Mouse (Mus musculus) midbrain, embryonic 13.5 days (tissue): ENCODE data around the gene Trabd2b. TPM values are rescaled to one million over a fixed set of nuclear protein-coding genes. Genes with fewer than 3 reads are reported as not detected.
A peak's percentile ranks its signal among the peaks of the same experiment; 100 is the strongest.

Experiments
- ATAC-seq: fragments of 200-750 bp; cut with Nextera tagmentation; 2 replicates; pipeline ENCODE4 v1.8.0; 2017; ENCODE audit warnings: mild to moderate bottlenecking, moderate TSS enrichment, moderate library complexity
- H3K27ac ChIP-seq: fragments of 300-500 bp; sonication (generic); 2 replicates; pipeline ENCODE4 v1.5.1; 2015; ENCODE audit warnings: inconsistent platforms, mild to moderate bottlenecking, moderate library complexity
- H3K27me3 ChIP-seq: fragments of 300-500 bp; sonication (generic); 2 replicates; pipeline ENCODE4 v1.6.1; 2015; ENCODE audit warnings: mild to moderate bottlenecking, inconsistent platforms
- H3K36me3 ChIP-seq: fragments of 300-500 bp; sonication (generic); 2 replicates; pipeline ENCODE4 v1.6.1; 2015; ENCODE audit warnings: mild to moderate bottlenecking, inconsistent platforms
- H3K4me1 ChIP-seq: fragments of 300-500 bp; sonication (generic); replicated peaks from 2 replicates; pipeline ENCODE4 v1.6.1; 2015; ENCODE audit warnings: inconsistent platforms
- H3K4me2 ChIP-seq: fragments of 300-500 bp; sonication (generic); replicated peaks from 2 replicates; pipeline ENCODE4 v1.6.1; 2015; ENCODE audit warnings: moderate library complexity, mild to moderate bottlenecking, inconsistent platforms
- H3K4me3 ChIP-seq: fragments of 300-500 bp; sonication (generic); replicated peaks from 2 replicates; pipeline ENCODE4 v1.5.1; 2015; ENCODE audit warnings: mild to moderate bottlenecking, inconsistent platforms
- H3K9ac ChIP-seq: fragments of 300-500 bp; sonication (generic); replicated peaks from 2 replicates; pipeline ENCODE4 v1.6.1; 2015; ENCODE audit warnings: mild to moderate bottlenecking, inconsistent platforms
- H3K9me3 ChIP-seq: fragments of 300-500 bp; sonication (generic); 2 replicates; pipeline ENCODE4 v1.6.1; 2016; ENCODE audit warnings: mild to moderate bottlenecking, inconsistent platforms
- WGBS: fragments of 180-500 bp; shearing (Covaris S2); methylation state at CpG from one replicate; pipeline ENCODE4 v1.1.7; 2015; 5-methylcytosine and 5-hydroxymethylcytosine counted together
- polyA plus RNA-seq: library from polyadenylated mRNA; unstranded; fragments of >200 nt; fragmentation: Nextera tagmentation; extraction: Ambion mirVana; gene quantifications from 2 replicates; pipeline ENCODE4 v1.2.1, GENCODE M21; 2015

Gene Trabd2b
- polyA plus RNA-seq, 1 experiment from 2014 or later, result 0.83 TPM

DNA sequence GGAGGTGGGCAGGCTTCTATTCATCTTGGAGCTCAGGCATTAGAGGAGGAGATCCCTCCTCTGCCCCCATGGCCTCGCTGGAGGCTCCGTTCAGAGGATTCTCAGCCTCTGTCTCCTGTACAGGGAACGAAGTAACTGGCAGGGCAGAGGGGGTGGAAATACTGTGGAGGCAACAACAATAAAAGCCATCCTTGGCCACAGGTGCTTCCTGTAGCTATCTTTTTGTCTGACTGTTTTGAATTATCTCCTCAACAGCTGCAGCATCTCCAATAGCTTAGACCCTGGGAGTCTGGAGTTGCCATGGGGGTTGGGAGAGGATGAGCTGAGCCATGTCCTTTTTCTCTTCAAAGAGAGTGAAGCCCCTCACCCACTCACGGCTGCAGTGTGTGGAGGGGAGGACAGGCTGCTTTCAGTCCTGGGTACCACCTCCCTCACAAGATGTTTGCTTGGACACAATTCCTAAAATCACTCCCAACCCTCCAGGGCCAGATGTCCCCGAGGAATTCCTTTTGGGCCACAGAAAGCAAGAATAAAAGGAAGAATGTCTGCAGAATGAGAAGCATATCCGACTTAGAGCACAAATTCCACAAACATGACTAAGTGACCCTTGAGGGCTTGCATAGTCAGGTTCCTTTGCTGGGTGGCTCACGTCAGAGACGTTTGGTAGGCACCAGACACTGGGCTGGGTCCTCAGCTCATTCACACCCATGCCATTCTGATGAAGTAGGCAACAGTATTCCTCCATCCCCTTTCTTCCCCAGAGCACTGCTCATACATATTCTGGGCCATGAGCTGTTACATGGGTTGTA, 194.9 kb downstream of the Trabd2b start:
- H3K9ac ChIP-seq, result no peak overlapping the region
- no peaks in the 10 kb centered on the region for H3K9me3 ChIP-seq
- no peaks in the 10 kb centered on the region for H3K36me3 ChIP-seq
- no peak overlapping the region for H3K4me2 ChIP-seq
- H3K4me1 ChIP-seq, result peaks cover 14% of the 10 kb centered on the region
- H3K4me3 ChIP-seq, result no peak overlapping the region
- WGBS, result 38% methylated on average over 8 of the region's 8 CpGs
- H3K27me3 ChIP-seq, result no peaks in the 10 kb centered on the region
- 0 out of 2 replicates have a peak, but pooled peaks have one; percentile 7 for ATAC-seq
- H3K27ac ChIP-seq, result 0 out of 2 replicates have a peak overlapping the region, but pooled peaks have one; percentile 3

GRCm38 (mm10) chr4:114605670-114606069, 199.1 kb downstream of the Trabd2b start:
- H3K4me3 ChIP-seq, result no peak overlapping the region

DNA sequence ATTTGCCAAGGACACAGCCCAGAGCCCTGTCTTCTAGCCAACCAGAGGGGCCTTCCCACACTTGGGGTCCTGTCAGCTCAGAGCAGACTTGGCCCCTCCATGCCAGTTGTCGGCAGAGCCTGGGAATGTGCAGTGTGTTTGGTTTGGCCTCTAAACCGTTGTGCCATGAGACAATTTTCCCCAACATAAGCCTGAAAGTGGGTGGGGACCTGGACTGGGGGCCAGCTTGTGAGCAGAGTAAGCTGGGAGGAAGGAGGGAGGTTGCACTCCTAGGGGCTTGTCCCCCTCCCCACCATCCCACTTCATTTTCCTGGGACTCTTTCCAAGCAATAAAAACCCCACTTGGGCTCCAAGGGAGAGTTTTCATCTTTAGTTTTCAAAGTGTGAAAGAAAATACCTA, 201.3 kb downstream of the Trabd2b start:
- no peaks in the 10 kb centered on the region for H3K4me1 ChIP-seq
- H3K27ac ChIP-seq, result no peak overlapping the region
- no peaks in the 10 kb centered on the region for H3K9me3 ChIP-seq
- no peak overlapping the region for H3K4me2 ChIP-seq
- no peak overlapping the region for H3K4me3 ChIP-seq
- no peak for ATAC-seq
- H3K36me3 ChIP-seq, result no peaks in the 10 kb centered on the region
- WGBS, result 76% methylated on average over 2 of the region's 2 CpGs
- H3K9ac ChIP-seq, result no peak overlapping the region
- no peaks in the 10 kb centered on the region for H3K27me3 ChIP-seq

More at GRCm38 (mm10) chr4:114605670-114606069, 199.1 kb downstream of the Trabd2b start:
- ATAC-seq, result no peak
- no peak overlapping the region for H3K4me2 ChIP-seq
- 84% methylated on average over 3 of the region's 3 CpGs for WGBS
- H3K4me1 ChIP-seq, result peaks cover 14% of the 10 kb centered on the region
- no peaks in the 10 kb centered on the region for H3K36me3 ChIP-seq
- H3K27me3 ChIP-seq, result no peaks in the 10 kb centered on the region
- no peak overlapping the region for H3K9ac ChIP-seq
- no peak overlapping the region for H3K27ac ChIP-seq
- no peaks in the 10 kb centered on the region for H3K9me3 ChIP-seq

GRCm38 (mm10) chr4:114609297-114609696, 202.8 kb downstream of the Trabd2b start:
- Histone ChIP-seq H3K36me3 (no peaks in the 10 kb centered on the region), H3K27me3 (no peaks in the 10 kb centered on the region), H3K27ac (no peak overlapping the region), H3K4me2 (no peak overlapping the region), H3K9me3 (no peaks in the 10 kb centered on the region), H3K4me3 (no peak overlapping the region), H3K4me1 (no peaks in the 10 kb centered on the region), H3K9ac (no peak overlapping the region)
- WGBS, result 80% methylated on average over 4 of the region's 4 CpGs
- no peak for ATAC-seq

- H3K9ac ChIP-seq, result no peak overlapping the region
- no peak for ATAC-seq
- H3K4me2 ChIP-seq, result no peak overlapping the region
- H3K27me3 ChIP-seq, result no peaks in the 10 kb centered on the region
- no peaks in the 10 kb centered on the region for H3K36me3 ChIP-seq
- H3K4me3 ChIP-seq, result no peak overlapping the region
- WGBS, result 79% methylated on average over 8 of the region's 8 CpGs
- H3K4me1 ChIP-seq, result no peaks in the 10 kb centered on the region
- H3K9me3 ChIP-seq, result no peaks in the 10 kb centered on the region
- no peak overlapping the region for H3K27ac ChIP-seq
Observed at GRCm38 (mm10) chr4:114611166-114611929, 204.8 kb downstream of the Trabd2b start.

DNA sequence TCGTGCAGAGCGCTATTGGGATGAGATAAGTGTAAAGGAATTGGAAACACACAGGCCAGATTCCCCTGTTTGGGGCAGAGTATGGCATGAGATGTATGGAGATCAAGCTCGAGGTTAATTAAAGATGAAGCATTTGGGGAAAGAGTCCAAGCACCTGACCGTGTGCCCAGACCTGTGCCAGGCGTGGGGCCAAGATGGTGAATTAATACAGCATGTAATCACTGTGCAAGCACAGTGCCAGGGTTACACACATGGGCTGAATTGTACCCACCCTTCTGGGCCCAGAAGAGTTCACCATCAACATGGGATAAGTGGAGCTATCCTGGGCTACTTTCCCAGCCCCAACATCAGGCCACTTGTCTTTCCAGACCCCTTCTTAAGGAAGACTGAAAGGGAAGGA, 205.5 kb downstream of the Trabd2b start:
- Histone ChIP-seq H3K9ac (no peak overlapping the region), H3K27ac (no peak overlapping the region), H3K4me2 (no peak overlapping the region), H3K27me3 (no peaks in the 10 kb centered on the region), H3K36me3 (no peaks in the 10 kb centered on the region), H3K4me3 (no peak overlapping the region), H3K9me3 (no peaks in the 10 kb centered on the region), H3K4me1 (no peaks in the 10 kb centered on the region)
- 91% methylated on average over 5 of the region's 5 CpGs for WGBS
- no peak for ATAC-seq

DNA sequence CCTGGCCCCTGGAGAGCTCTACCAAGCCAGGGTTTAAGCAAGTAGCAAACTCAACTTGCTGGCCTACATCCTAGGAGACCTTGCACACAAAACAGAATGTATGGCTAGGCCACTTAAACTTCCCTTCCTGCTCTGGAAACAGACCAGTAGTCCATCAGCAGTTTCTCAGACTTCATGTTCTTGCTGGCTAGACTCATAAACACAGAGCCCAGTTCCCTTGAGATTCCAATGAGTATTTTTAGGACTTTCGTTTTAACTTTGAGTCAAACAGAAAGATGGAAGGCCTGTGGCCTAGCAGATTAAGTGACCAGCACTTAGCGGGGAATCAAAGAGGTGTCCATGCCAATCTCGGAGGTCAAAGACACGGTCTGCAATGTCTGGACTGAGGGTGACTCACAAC, 206.3 kb downstream of the Trabd2b start:
- no peak overlapping the region for H3K27ac ChIP-seq
- no peaks in the 10 kb centered on the region for H3K9me3 ChIP-seq
- no peak overlapping the region for H3K9ac ChIP-seq
- H3K36me3 ChIP-seq, result no peaks in the 10 kb centered on the region
- no peak for ATAC-seq
- H3K4me3 ChIP-seq, result no peak overlapping the region
- no peak overlapping the region for H3K4me2 ChIP-seq
- H3K27me3 ChIP-seq, result no peaks in the 10 kb centered on the region
- no peaks in the 10 kb centered on the region for H3K4me1 ChIP-seq
- WGBS, result 92% methylated on average over 4 of the region's 4 CpGs

DNA sequence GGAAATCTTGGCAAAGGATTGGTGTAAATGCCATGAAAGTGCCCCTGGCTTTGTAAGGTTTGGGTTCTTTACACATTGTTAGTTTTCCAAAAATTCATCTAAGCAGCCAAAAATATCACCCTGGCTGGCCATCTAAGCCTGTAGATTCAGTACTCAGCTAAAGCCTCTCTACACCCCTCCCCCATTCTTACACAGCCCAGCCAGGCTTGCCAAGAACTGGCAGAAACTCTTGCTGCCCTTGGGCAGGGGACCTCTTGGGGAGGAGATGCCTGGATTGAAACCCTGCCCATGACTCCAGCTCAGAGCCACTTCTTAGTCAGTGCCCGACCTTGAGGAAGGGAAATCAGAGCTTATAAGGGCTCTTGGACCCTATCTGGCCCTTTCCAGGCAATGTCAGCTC, 207.6 kb downstream of the Trabd2b start:
- no peak overlapping the region for H3K4me2 ChIP-seq
- H3K4me1 ChIP-seq, result no peaks in the 10 kb centered on the region
- no peak for ATAC-seq
- H3K36me3 ChIP-seq, result no peaks in the 10 kb centered on the region
- no peaks in the 10 kb centered on the region for H3K27me3 ChIP-seq
- H3K9me3 ChIP-seq, result no peaks in the 10 kb centered on the region
- WGBS, result 71% methylated on average over 1 of the region's 1 CpGs
- H3K9ac ChIP-seq, result no peak overlapping the region
- no peak overlapping the region for H3K4me3 ChIP-seq
- no peak overlapping the region for H3K27ac ChIP-seq

GRCm38 (mm10) chr4:114615765-114616164, 209.2 kb downstream of the Trabd2b start:
- Histone ChIP-seq H3K27me3 (no peaks in the 10 kb centered on the region), H3K36me3 (no peaks in the 10 kb centered on the region), H3K4me2 (no peak overlapping the region), H3K4me3 (no peak overlapping the region), H3K9ac (no peak overlapping the region), H3K4me1 (no peaks in the 10 kb centered on the region), H3K27ac (no peak overlapping the region), H3K9me3 (no peaks in the 10 kb centered on the region)
- 98% methylated on average over 4 of the region's 4 CpGs for WGBS
- ATAC-seq, result no peak

DNA sequence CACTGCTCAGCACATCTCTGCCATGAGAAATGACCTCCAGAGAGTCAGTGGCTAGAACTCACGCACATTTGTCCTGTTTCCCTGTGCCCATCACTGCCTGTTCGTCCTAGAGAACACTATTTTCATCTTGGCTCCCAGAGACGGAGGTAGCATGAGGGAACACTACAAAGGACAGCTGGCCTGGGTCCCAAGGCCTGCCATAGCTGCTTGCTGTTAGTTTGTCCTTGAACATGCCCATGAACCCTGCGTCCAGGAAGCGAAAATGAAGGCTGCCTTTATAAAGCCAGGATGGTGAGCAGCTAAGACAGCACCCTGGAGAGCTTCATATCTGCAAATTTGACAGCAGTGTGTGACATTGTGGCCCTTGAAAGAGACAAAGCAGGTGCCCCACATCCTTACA, 216.4 kb downstream of the Trabd2b start:
- Histone ChIP-seq H3K9me3 (no peaks in the 10 kb centered on the region), H3K4me3 (no peak overlapping the region), H3K9ac (no peak overlapping the region), H3K36me3 (no peaks in the 10 kb centered on the region), H3K4me2 (no peak overlapping the region), H3K4me1 (peaks cover 11% of the 10 kb centered on the region), H3K27ac (no peak overlapping the region), H3K27me3 (no peaks in the 10 kb centered on the region)
- 76% methylated on average over 5 of the region's 5 CpGs for WGBS
- ATAC-seq, result no peak

DNA sequence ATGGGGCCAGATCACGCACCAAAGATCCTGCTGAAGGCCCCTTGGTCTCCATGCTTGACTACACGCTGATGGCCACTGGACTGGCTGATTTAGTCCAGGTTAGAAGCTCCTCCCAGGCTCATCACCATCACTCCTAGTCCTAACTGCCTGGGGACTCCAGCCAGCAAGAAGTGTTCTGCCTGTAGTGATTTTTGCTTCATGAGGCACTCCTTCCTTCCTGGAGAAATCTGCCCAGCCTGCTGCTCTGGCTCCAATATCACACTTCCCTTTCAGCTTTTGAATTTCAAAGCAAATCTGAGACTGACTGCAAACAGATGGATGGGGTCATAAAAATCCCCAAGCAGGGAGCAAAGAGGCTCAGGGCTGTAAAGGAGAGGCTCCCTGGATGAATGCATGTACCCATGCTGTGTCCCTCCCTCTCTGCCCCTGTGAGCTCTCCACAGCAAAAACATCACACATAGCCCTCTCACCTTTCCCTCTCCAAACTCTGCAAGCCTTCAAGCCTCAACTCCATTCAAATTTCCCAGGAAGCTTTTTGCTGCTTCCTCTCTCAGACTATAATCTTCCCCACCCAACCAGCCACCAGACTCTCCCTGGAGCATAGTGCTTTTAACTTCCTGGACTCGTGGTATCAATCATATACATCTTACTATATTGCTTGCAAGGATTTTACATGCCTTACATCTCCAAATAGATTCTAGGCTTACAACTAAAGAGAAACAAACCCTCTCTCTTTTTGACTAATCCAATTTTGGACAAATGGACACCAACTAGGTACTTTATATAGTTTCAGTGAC, 217.8 kb downstream of the Trabd2b start:
- H3K9ac ChIP-seq, result no peak overlapping the region
- peaks cover 11% of the 10 kb centered on the region for H3K4me1 ChIP-seq
- no peak overlapping the region for H3K27ac ChIP-seq
- H3K4me2 ChIP-seq, result no peak overlapping the region
- no peaks in the 10 kb centered on the region for H3K27me3 ChIP-seq
- no peak overlapping the region for H3K4me3 ChIP-seq
- WGBS, result 55% methylated on average over 3 of the region's 3 CpGs
- H3K36me3 ChIP-seq, result no peaks in the 10 kb centered on the region
- ATAC-seq, result no peak
- H3K9me3 ChIP-seq, result no peaks in the 10 kb centered on the region

DNA sequence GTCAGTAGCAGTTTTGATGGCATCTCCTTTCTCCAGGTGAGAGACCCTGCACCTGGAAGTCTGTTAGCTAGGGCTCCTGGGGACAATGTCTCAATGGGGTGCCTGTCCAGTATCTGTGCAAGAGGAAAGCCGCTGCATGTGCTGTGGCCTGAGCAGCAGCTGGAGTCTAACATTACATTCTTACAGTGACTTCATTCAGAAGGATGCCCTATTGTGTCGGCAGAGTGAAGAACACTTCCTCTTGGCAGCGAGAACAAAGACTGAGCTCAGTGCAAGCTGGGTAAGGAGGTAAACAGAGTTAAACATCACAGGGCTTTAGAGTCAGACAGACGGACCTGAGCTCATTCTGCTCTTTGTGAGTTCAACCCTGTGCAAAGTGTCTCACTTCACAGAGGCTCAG, 218.8 kb downstream of the Trabd2b start:
- no peak overlapping the region for H3K4me3 ChIP-seq
- H3K4me1 ChIP-seq, result peaks cover 11% of the 10 kb centered on the region
- H3K4me2 ChIP-seq, result no peak overlapping the region
- H3K27ac ChIP-seq, result no peak overlapping the region
- 8% methylated on average over 4 of the region's 4 CpGs for WGBS
- no peaks in the 10 kb centered on the region for H3K9me3 ChIP-seq
- H3K9ac ChIP-seq, result no peak overlapping the region
- ATAC-seq, result peak; percentile 72
- no peaks in the 10 kb centered on the region for H3K36me3 ChIP-seq
- H3K27me3 ChIP-seq, result no peaks in the 10 kb centered on the region
